Mouse (Mus musculus): ENCODE measurements around the gene Olfr1446. TPM values are rescaled to one million over a fixed set of nuclear protein-coding genes. Genes with fewer than 3 reads are reported as not detected.
A peak's percentile ranks its signal among the peaks of the same experiment; 100 is the strongest.

The Olfr1446 gene
- polyA plus RNA-seq (2012; rRNA removed): not detected in 2 replicates

DNA sequence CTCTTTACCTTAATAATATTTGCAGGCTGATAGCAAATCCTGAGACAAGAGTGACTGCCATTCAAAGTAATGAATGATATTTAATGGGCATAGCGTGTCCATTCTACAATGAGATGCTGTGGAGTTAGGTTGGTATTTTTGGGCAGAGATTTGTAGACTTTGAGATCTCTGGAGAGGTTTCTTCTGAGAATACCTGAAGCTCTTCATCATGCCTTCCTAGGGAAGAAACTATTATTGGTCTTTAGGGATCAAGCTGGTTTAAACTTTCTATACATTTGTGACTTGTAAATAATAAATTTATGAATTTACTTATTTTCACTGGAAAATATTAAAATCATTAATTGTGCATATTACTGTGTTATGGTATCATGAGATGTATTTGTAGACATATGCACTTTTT is at the start of gene Olfr1446:
Gene Olfr1446 (minus strand): TSS at position 101 of the 400 bp plus-strand sequence.
- DNase-seq (ENCODE audit: extremely low spot score in 1 of 2, low spot score in 1 of 2): no peak

DNA sequence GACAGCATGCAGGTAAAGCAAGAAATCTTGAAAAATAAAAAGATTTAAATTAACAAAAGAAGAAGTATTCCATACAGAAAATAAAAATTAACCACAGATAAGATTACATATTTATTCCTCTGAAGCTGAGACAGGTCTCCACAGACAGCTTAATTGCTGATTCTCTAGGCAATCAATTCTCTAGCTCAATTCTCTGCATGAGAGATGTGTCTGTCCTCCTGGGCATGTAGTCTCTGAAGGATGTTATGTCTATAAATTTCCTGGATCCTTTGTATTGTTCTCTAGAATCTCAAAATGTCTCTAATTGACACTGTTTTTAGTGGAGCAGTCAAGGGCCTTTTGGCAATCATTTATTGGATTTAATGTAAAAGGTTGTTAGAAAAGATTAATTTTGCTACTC is 37.2 kb upstream of the Olfr1446 start, which contains the start of gene Olfr1449:
Gene Olfr1449 (plus strand): TSS at position 301 of the 400 bp plus-strand sequence.
- no peak for DNase-seq (ENCODE audit: extremely low spot score in 1 of 2, low spot score in 1 of 2)

DNA sequence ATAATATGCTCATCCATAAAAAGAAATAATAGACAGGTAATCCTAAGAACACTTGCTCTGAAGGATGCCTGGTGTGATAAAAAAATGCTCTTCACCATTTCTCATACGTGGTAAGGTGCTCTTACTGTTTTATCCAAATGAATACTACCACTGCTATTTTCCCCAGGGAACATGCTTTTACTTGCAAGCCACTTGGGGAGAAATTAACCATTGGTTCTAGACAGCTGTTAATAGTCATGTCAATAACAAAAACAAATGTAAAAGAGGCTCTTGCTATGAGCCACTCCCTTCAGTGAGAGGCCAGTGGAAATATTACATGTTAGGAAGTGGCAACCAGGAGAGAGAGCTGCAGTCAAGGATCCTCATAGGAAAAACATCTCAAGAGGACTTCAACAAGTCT is 31.0 kb upstream of the Olfr1446 start, which contains the start of gene Olfr1448:
Gene Olfr1448 (minus strand): TSS at position 101 of the 400 bp plus-strand sequence.
- DNase-seq (ENCODE audit: extremely low spot score in 1 of 2, low spot score in 1 of 2): no peak

DNA sequence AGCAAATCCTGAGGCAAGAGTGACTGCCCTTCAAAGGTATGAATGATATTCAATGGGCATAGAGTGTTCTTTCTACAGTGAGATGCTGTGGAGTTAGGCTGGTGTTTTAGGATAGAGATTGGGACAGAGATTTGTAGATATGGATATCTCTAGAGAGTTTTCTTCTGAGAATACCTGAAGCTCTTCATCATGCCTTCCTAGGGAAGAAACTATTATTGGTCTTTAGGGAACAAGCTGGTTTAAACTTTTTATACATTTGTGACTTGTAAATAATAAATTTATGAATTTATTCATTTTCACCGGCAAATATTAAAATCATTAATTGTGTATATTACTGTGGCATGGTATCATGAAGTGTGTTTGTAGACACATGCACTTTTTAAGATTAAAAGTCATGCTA is 10.3 kb upstream of the Olfr1446 start, which contains the start of gene Olfr1447:
Gene Olfr1447 (minus strand): TSS at position 101 of the 400 bp plus-strand sequence.
- no peak for DNase-seq (ENCODE audit: extremely low spot score in 1 of 2, low spot score in 1 of 2)

DNA sequence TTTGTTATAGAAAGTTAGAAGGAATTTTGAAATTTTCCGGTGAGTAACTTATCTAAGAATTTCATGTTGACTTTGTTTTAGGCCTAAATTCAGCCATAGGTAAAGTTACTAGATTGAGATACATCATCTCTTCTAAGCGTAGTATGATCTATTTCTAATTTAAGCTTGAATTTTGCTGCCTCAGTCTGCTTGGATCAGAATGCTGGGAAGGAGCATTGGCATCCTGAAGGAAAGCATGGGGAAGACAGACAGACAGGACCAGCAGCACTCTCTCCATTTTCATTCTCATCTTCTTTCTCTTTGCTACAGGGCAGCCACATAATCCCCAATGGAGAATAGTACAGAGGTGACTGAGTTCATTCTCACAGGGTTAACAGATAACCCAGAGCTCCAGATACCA is 9.8 kb downstream of the Olfr1446 start, which contains the start of gene Olfr1445:
Gene Olfr1445 (plus strand): TSS at position 301 of the 400 bp plus-strand sequence.
- no peak for DNase-seq (ENCODE audit: extremely low spot score in 1 of 2, low spot score in 1 of 2)

DNA sequence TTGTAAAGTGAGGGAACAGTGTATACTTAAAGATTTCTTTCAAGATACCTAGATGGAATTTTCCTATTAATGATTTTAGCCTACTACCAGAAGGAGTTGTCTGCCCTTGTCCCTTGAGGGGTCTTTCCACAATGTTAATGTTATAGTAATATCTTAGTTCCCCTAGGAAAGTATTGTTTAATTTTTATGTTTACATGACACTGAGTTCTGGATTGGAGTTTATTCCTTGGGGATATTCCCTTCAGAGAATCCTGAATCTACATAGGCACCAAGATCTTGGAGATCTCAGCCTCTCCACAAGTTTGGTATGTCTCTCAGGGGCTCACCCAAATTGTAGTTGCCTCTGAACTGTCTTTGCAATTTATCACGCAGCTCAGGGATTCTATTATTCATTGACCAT is 36.3 kb downstream of the Olfr1446 start, which contains the start of gene Olfr1444:
Gene Olfr1444 (plus strand): TSS at position 301 of the 400 bp plus-strand sequence.
- DNase-seq (ENCODE audit: extremely low spot score in 1 of 2, low spot score in 1 of 2): no peak

DNA sequence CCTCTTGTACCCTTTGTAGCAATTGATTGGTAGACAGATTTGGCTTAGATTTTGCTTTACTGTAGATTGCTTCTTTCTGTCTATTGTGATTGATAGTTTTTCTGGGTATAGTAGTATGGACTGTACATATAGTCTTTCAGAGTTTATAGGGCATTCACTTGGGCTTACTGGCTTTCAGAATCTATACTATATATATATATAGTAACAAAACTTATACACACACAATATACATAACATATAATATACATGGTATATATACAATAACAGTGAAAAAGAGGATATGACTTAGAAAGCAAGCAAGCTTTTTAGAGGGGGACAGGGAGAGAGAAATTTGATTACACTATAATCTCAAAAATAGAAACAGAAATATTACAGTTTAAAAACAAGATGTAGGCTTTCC is 46.9 kb downstream of the Olfr1446 start, which contains the start of gene Gm5244:
Gene Gm5244 (plus strand): TSS at position 301 of the 400 bp plus-strand sequence.
- no peak for DNase-seq (ENCODE audit: extremely low spot score in 1 of 2, low spot score in 1 of 2)

DNA sequence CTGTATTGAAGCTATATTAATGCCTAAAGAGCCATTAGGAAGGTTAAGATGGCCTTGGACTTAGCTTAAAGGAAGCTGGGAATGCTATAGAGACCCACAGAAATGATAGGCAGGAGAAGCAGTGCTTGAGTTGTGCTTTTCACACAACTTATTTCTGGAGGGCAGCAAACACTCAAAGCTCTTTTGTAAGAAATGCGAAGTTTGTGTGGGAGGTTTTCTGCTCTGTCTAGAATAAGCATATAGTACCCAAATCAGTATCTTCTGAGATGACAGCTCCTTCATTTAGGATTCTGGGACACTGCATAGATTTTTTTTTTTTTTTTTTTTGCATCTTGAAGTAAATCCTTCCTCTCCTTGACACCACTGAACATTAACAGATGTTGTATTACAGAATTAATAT is 54.8 kb downstream of the Olfr1446 start:
- DNase-seq (ENCODE audit: extremely low spot score in 1 of 2, low spot score in 1 of 2): peak; percentile 7 to 20

Other genes starting within 250 kb of the Olfr1446 start
- gene Olfr1442, start 223.1 kb downstream of the Olfr1446 start, polyA plus RNA-seq (2012; rRNA removed): not detected in 2 replicates
- not detected in 2 replicates for gene Olfr1443, start 215.4 kb downstream of the Olfr1446 start, polyA plus RNA-seq (2012; rRNA removed)
- not detected in 2 replicates for gene Keg1, start 197.7 kb downstream of the Olfr1446 start, polyA plus RNA-seq (2012; rRNA removed)
- 3.3 and 3.9 TPM in 2 replicates for gene Cntf, start 127.9 kb downstream of the Olfr1446 start, polyA plus RNA-seq (2012; rRNA removed)
- 46.6 and 50.8 TPM in 2 replicates for gene Zfp91, start 97.4 kb downstream of the Olfr1446 start, polyA plus RNA-seq (2012; rRNA removed)
- 1.8 and 2.5 TPM in 2 replicates for gene Lpxn, start 97.3 kb downstream of the Olfr1446 start, polyA plus RNA-seq (2012; rRNA removed)
- not detected in 2 replicates for gene Gm5244, start 46.8 kb downstream of the Olfr1446 start, polyA plus RNA-seq (2012; rRNA removed)
- not detected in 2 replicates for gene Olfr1444, start 36.2 kb downstream of the Olfr1446 start, polyA plus RNA-seq (2012; rRNA removed)
- not detected in 2 replicates for gene Olfr1445, start 9.7 kb downstream of the Olfr1446 start, polyA plus RNA-seq (2012; rRNA removed)
- gene Olfr1447, start 10.2 kb upstream of the Olfr1446 start, polyA plus RNA-seq (2012; rRNA removed): 0.06 TPM in 1 of 2 replicates, not detected in the other
- 0.04 TPM in 1 of 2 replicates, not detected in the other for gene Olfr1448, start 30.9 kb upstream of the Olfr1446 start, polyA plus RNA-seq (2012; rRNA removed)
- not detected in 2 replicates for gene Olfr1449, start 37.3 kb upstream of the Olfr1446 start, polyA plus RNA-seq (2012; rRNA removed)
- gene Olfr1450, start 56.7 kb upstream of the Olfr1446 start, polyA plus RNA-seq (2012; rRNA removed): not detected in 2 replicates
- not detected in 2 replicates for gene Olfr1451, start 101.5 kb upstream of the Olfr1446 start, polyA plus RNA-seq (2012; rRNA removed)
- gene Olfr1453, start 134.8 kb upstream of the Olfr1446 start, polyA plus RNA-seq (2012; rRNA removed): not detected in 2 replicates
- not detected in 2 replicates for gene Olfr1454, start 167.1 kb upstream of the Olfr1446 start, polyA plus RNA-seq (2012; rRNA removed)
- not detected in 2 replicates for gene Olfr1457, start 204.4 kb upstream of the Olfr1446 start, polyA plus RNA-seq (2012; rRNA removed)
- not detected in 2 replicates for gene Olfr1458, start 213.3 kb upstream of the Olfr1446 start, polyA plus RNA-seq (2012; rRNA removed)